Mouse (Mus musculus) MEL-GATA-1-ER (cell line): ENCODE data around the gene Man1c1.
A peak's percentile ranks its signal among the peaks of the same experiment; 100 is the strongest.

Experiments used
- DNase-seq: peaks from one replicate; pipeline ENCODE4 v3.0.0-alpha.2; 2012; ENCODE audit warnings: low read depth; ENCODE audit errors: extremely low read depth

Gene Man1c1

GRCm38 (mm10) chr4:134557626-134558249, 146.4 kb downstream of the Man1c1 start:
- DNase-seq, result peak; percentile 63

DNA sequence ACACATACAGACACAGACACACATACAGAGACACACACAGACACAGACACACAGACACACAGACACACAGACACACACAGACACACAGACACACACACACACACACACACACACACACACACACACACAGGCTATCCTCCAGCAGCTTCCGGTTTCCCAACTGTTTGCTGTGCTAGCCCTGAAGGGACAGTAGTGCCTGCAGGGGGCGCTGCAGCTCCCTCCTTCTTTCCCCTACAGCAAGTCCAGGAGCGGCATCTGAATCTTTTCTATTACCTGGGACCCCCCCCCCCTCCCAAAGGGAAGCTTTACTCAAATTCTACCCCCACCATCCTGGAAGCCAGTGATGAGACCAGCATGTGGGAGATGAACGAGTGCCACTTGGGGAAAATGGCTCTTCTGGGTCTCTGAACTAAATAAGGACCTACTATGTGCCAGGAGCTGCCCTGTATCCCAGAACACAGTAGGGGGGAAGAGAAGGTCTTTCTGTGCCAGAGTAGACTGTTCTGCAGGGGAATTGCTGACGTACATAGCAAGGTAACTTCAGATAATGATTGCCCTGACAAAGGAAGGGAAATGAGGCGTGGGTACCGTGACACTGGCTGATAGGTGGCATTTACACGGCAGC, 148.0 kb downstream of the Man1c1 start:
- DNase-seq, result peak; percentile 42

- no peak for DNase-seq
Observed at GRCm38 (mm10) chr4:134553631-134554030, 150.5 kb downstream of the Man1c1 start.

DNA sequence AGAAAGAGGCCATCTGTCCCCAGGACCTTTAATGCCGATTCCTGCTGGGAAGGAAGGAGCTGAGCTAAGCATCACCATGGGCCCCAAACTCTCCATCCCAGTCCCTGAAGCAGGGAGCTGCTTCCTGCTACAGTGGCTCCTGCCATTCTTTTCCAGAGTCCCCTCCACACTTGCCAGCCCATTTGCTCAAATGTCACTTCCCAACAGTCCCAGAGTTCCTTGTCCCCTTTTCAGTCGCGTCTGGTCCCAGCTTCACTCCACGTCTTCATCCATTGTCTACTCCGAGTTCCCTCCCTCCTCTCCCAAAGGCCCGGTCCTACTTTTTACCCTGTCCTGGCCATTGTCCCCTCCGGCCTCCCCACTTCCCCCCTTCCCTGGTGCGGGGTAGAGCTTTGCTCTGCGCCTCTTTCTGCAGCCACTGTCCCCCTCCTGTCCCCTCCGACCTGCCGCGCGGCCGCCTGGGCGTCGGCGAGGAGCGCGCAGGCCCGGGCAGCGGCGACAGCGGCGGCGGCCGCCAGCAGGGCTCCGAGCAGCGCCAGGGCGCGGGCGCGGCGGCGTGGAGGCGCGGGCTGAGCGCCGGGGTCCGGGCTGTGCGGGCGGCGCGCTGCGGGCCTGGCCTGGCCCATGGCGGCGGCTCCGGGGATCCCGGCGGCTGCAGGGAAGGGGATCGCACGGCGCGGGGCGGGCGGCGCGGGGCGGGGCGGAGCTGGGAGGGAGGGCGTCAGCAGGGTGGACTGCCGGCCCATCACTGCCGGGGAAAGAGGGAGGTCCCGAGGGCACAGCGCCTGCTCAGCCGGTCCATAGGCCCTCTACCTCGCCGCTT, 152.4 kb downstream of the Man1c1 start, which contains the start of gene Selenon:
Selenon (minus strand) TSS at position 673 of the 823 bp plus-strand sequence.
- no peak for DNase-seq

DNA sequence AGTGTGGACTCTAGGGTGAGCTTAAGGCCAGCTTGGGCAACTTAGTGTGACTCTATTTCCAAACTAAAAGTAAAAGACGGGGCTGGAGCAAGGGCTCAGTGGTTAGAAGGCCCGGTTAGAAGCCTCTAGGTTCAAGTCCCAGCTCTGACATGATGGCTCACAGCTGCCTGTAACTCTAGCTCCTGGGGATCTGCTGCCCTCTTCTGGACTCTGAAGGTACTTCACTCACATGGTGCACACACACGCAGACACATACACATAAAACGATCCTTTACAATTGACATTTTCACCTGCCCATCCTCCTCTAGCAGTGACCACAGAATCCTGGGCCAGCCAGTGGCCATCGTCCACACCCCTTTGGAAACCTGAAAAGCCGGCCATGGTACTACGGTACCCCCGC, 154.2 kb downstream of the Man1c1 start:
- no peak for DNase-seq

GRCm38 (mm10) chr4:134548169-134548938, 155.7 kb downstream of the Man1c1 start:
- no peak for DNase-seq

GRCm38 (mm10) chr4:134546814-134547705, 157.0 kb downstream of the Man1c1 start:
- no peak for DNase-seq

GRCm38 (mm10) chr4:134543261-134543660, 160.8 kb downstream of the Man1c1 start:
- peak; percentile 56 for DNase-seq

GRCm38 (mm10) chr4:134542726-134543125, 161.4 kb downstream of the Man1c1 start:
- no peak for DNase-seq

DNA sequence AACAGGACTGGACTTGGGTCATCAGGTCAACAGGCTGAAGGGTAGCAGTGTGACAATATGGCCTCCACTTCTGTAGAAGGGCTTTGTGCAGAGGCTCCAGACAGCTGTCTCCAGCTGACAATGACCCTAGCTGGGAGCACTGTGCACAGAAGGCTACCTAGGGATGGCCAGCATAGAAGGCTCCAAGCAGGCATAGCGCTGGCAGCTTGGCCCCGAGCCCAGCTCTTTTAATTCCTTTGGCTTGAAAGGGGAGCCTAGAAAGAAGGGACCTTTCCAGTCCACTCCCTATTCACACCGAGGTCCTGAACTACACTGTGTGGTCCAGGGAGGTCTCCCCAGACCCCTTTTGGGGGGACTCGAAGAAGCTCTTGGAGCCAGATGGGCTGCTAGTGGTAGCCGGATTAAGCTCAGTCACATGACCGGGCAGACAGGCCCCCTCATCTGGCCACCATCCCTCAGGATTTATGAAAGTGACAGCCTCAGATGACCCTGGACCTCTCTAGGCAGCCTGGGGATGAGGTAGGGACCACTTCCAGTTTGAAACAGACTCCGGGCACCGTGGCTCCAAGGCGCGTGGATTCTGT, 165.0 kb downstream of the Man1c1 start:
- no peak for DNase-seq

GRCm38 (mm10) chr4:134535787-134536151, 168.3 kb downstream of the Man1c1 start:
- no peak for DNase-seq

- peak; percentile 86 for DNase-seq
Observed at GRCm38 (mm10) chr4:134534932-134535786, 168.9 kb downstream of the Man1c1 start, which contains the start of gene Mtfr1l. Gene Mtfr1l (minus strand): TSS chr4:134535387.

DNA sequence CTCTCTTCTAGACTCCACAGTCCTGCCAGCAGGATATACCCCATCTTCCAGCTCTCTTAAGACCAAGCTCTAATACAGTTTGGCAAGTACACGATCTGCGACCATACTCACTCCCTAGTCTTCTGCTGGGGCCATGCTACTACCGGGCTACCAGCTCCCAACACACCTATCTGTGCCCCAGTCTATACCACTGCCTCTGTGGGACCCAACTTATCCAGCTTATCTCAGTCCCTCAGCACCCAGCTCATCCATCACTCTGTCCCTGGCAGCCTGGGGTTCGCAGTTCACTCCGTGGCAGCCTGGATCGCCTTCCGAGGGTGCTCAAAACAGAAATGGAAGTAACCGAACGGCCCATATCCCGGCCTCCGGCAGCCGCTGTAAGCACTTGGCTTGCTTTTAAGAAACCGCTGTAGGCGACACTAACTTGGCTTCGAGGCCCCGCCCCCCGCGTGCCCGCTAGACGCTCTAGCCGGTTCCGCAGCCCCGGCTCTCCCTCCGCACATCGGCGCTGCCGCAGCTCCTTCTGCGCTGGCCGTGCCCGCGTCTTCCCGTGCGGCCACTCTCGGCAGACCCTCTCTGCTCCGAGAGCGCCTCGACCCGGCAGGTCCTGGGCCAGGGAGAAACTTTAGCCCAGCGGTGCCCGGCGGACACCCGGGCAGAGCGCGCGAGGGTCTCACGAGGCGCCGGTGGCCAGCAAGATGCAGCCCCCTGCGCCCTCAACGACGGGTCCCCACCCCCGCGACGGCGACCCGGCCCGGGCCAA, 169.8 kb downstream of the Man1c1 start:
- DNase-seq, result peak; percentile 43

- no peak for DNase-seq
Observed at GRCm38 (mm10) chr4:134533421-134533820, 170.7 kb downstream of the Man1c1 start.

- no peak for DNase-seq
Observed at GRCm38 (mm10) chr4:134532928-134533327, 171.2 kb downstream of the Man1c1 start.

DNA sequence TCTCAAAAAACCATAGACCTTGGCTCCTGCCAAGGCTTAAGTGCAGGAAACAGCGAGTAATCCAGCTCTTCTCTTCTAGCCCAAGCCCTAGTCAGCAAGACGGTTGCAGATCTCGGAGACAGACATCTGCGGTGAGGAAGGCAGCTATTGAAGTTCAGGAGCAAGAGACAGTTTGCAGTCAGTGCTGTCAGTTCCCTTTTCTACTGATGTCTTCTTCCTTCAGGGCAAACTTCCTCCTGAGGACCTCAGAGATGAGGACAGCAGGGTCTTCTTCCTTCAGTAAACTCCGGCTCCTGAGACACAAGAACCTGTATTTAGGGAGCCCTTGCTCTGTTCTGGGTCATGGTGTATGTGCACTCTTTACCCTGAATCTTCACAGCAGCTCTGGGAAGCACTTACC, 177.9 kb downstream of the Man1c1 start:
- no peak for DNase-seq

GRCm38 (mm10) chr4:134525806-134526205, 178.3 kb downstream of the Man1c1 start:
- DNase-seq, result no peak

- DNase-seq, result no peak
Observed at GRCm38 (mm10) chr4:134523447-134523846, 180.6 kb downstream of the Man1c1 start.
